Mouse (Mus musculus): ENCODE measurements around the gene Olfr807. TPM values are rescaled to one million over a fixed set of nuclear protein-coding genes. Genes with fewer than 3 reads are reported as not detected.

Gene Olfr807
- total and polyA plus RNA-seq, 3 experiments: not detected

DNA sequence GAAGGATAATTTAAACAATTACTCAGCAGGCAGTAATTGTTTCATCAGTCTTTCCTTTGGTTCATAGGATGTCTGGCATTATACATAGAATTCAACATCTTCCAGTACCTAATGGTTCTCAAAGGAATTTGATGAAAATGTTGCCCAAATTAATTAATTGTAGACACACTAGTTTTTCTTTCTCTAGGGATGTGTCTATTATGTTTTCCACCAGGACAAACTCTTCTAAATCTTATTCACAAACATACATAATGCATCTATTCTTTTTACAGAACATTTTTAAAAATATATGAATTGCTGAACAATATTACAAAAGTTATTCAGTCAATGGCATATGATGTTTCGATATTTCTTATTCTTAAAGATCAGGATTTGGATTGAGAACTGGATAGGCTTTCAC, 7.6 kb upstream of the Olfr807 start, which contains the start of gene Olfr808:
Olfr808 (plus strand) TSS at position 301 of the 400 bp plus-strand sequence.
- H3K9me3 ChIP-seq (replicated peaks; ENCODE audit: insufficient read depth, low read length): no peaks in the 10 kb centered on the region
- no peak within 1 kb of the TSS for H3K4me3 ChIP-seq (ENCODE audit: control insufficient read depth in 1 of 2, insufficient read depth in 1 of 2, low read depth in 2 of 2, low read length in 2 of 2)
- H3K27me3 ChIP-seq (ENCODE audit: control insufficient read depth in 1 of 2, insufficient read depth in 2 of 2, low read length in 2 of 2): no peaks in the 10 kb centered on the region
- no peaks in the 10 kb centered on the region for H3K4me1 ChIP-seq (ENCODE audit: control insufficient read depth in 1 of 2, insufficient read depth in 2 of 2, low read length in 2 of 2)
- no peak for DNase-seq (ENCODE audit: low read depth, low spot score)
- H3K27ac ChIP-seq (ENCODE audit: control insufficient read depth, low read depth, low read length): no peak within 1 kb of the TSS
- no peaks in the 10 kb centered on the region for H3K79me2 ChIP-seq (ENCODE audit: control insufficient read depth, insufficient read depth, low read length, poor library complexity)
- no peaks in the 10 kb centered on the region for H3K36me3 ChIP-seq (ENCODE audit: control insufficient read depth in 1 of 2, insufficient read depth in 2 of 2, low read length in 2 of 2)
- TF ChIP-seq ZC3H11A (IDR thresholded peaks at IDR 0.05; ENCODE audit: low read depth, low read length) (no peak), GATA1 (IDR thresholded peaks at IDR 0.05; ENCODE audit: low read depth, low read length) (no peak), E2F4 (IDR thresholded peaks at IDR 0.05; ENCODE audit: borderline replicate concordance, low read depth, low read length) (no peak), TBP (IDR thresholded peaks at IDR 0.05; ENCODE audit: low read depth, low read length) (no peak), POLR2AphosphoS5 (IDR thresholded peaks at IDR 0.05; ENCODE audit: borderline replicate concordance, low read depth, low read length) (no peak), JUND (IDR thresholded peaks at IDR 0.05; ENCODE audit: low read depth, low read length) (no peak), MAFK (IDR thresholded peaks at IDR 0.05; ENCODE audit: borderline replicate concordance, low read depth, low read length) (no peak), MYC (IDR thresholded peaks at IDR 0.05; ENCODE audit: low read depth, low read length) (no peak), RAD21 (IDR thresholded peaks at IDR 0.05; ENCODE audit: low read depth, low read length) (no peak)
- no peak within 1 kb of the TSS for H3K9ac ChIP-seq (ENCODE audit: control insufficient read depth, low read depth, low read length, poor library complexity, severe bottlenecking)

DNA sequence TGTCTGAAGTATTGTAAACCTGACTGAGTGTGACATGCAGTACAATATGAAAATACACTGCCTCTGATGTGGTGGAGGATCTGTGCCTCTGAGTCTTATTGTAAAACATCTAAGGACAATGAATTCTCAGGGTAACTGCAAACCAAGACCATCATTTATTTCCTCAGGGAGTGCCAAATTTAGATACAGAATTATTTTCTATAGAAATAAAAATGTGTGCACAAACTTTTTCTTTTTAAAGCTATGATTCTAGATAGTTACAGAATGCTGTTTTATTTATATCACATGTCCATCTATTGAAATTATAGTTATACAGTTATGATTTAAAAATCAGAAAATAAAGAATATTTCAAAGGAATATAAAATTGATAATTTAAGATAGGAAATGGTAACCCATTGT, 15.8 kb downstream of the Olfr807 start, which contains the start of gene Olfr806:
Olfr806 (minus strand) TSS at position 101 of the 400 bp plus-strand sequence.
- no peak within 1 kb of the TSS for H3K9ac ChIP-seq (ENCODE audit: control insufficient read depth, low read depth, low read length, poor library complexity, severe bottlenecking)
- H3K36me3 ChIP-seq (ENCODE audit: control insufficient read depth in 1 of 2, insufficient read depth in 2 of 2, low read length in 2 of 2): no peaks in the 10 kb centered on the region
- no peak within 1 kb of the TSS for H3K27ac ChIP-seq (ENCODE audit: control insufficient read depth, low read depth, low read length)
- no peaks in the 10 kb centered on the region for H3K9me3 ChIP-seq (replicated peaks; ENCODE audit: insufficient read depth, low read length)
- no peak for DNase-seq (ENCODE audit: low read depth, low spot score)
- no peak within 1 kb of the TSS for H3K4me3 ChIP-seq (ENCODE audit: control insufficient read depth in 1 of 2, insufficient read depth in 1 of 2, low read depth in 2 of 2, low read length in 2 of 2)
- no peaks in the 10 kb centered on the region for H3K79me2 ChIP-seq (ENCODE audit: control insufficient read depth, insufficient read depth, low read length, poor library complexity)
- H3K27me3 ChIP-seq (ENCODE audit: control insufficient read depth in 1 of 2, insufficient read depth in 2 of 2, low read length in 2 of 2): no peaks in the 10 kb centered on the region
- H3K4me1 ChIP-seq (ENCODE audit: control insufficient read depth in 1 of 2, insufficient read depth in 2 of 2, low read length in 2 of 2): no peaks in the 10 kb centered on the region
- no peak for TF ChIP-seq MAZ (IDR thresholded peaks at IDR 0.05; ENCODE audit: low read depth, low read length)
- no peak for TF ChIP-seq CTCF (IDR thresholded peaks at IDR 0.05 in 2 of 3, conservative IDR thresholded peaks at IDR 0.05 in 1 of 3; ENCODE audit: control insufficient read depth in 1 of 3, insufficient read depth in 1 of 3, low read depth in 2 of 3, low read length in 3 of 3, poor library complexity in 1 of 3, severe bottlenecking in 1 of 3)
- no peak for TF ChIP-seq POLR2AphosphoS2 (IDR thresholded peaks at IDR 0.05; ENCODE audit: low read length)
- TF ChIP-seq MXI1 (IDR thresholded peaks at IDR 0.05; ENCODE audit: low read depth, low read length): no peak
- no peak for TF ChIP-seq SMC3 (IDR thresholded peaks at IDR 0.05; ENCODE audit: low read depth, low read length)
- no peak for TF ChIP-seq ZNF384 (IDR thresholded peaks at IDR 0.05; ENCODE audit: low read depth, low read length)
- no peak for TF ChIP-seq RAD21 (IDR thresholded peaks at IDR 0.05; ENCODE audit: low read depth, low read length)
- TF ChIP-seq MYB (IDR thresholded peaks at IDR 0.05; ENCODE audit: low read depth, low read length): no peak
- TF ChIP-seq USF1 (IDR thresholded peaks at IDR 0.05; ENCODE audit: low read depth, low read length): no peak
- TF ChIP-seq KAT2A (conservative IDR thresholded peaks at IDR 0.05; ENCODE audit: low read depth, low read length): no peak
- TF ChIP-seq MEF2A (IDR thresholded peaks at IDR 0.05; ENCODE audit: extremely low read depth, insufficient replicate concordance, low read depth, low read length, poor library complexity, severe bottlenecking): no peak
- no peak for TF ChIP-seq TAL1 (IDR thresholded peaks at IDR 0.05; ENCODE audit: low read length)
- TF ChIP-seq RCOR1 (IDR thresholded peaks at IDR 0.05; ENCODE audit: low read depth, low read length): no peak
- TF ChIP-seq GATA1 (IDR thresholded peaks at IDR 0.05; ENCODE audit: low read depth, low read length): no peak
- TF ChIP-seq POLR2AphosphoS5 (IDR thresholded peaks at IDR 0.05; ENCODE audit: borderline replicate concordance, low read depth, low read length): no peak
- TF ChIP-seq JUND (IDR thresholded peaks at IDR 0.05; ENCODE audit: low read depth, low read length): no peak
